Mouse (Mus musculus): ENCODE measurements around the gene Tyw1. TPM values are rescaled to one million over a fixed set of nuclear protein-coding genes. Genes with fewer than 3 reads are reported as not detected.

Gene Tyw1
- polyA plus RNA-seq, 1 experiment from 2014 or later: 25.2 TPM

GRCm38 (mm10) chr5:130331206-130331605, 75.8 kb downstream of the Tyw1 start:
- peaks cover 11% of the 10 kb centered on the region; the same call in 1 of the 2 replicates for H3K36me3 ChIP-seq (ENCODE audit: control insufficient read depth, insufficient read depth, low read length)
- 58% methylated on average over 4 of the region's 4 CpGs for WGBS
- H3K4me3 ChIP-seq (replicated peaks; ENCODE audit: low read length): no peak overlapping the region
- no peak for ATAC-seq (ENCODE audit: insufficient read depth, low FRiP score)
- H3K4me1 ChIP-seq (ENCODE audit: control insufficient read depth, insufficient read depth, low read length): no peaks in the 10 kb centered on the region
- no peak overlapping the region for H3K4me2 ChIP-seq (ENCODE audit: low read depth, low read length)
- no peak overlapping the region for H3K9ac ChIP-seq (ENCODE audit: low read length)
- H3K27me3 ChIP-seq (ENCODE audit: control insufficient read depth, insufficient read depth, low read length): no peaks in the 10 kb centered on the region
- no peak overlapping the region for H3K27ac ChIP-seq (ENCODE audit: low read length)
- H3K9me3 ChIP-seq (replicated peaks; ENCODE audit: control insufficient read depth, low read length): no peaks in the 10 kb centered on the region

GRCm38 (mm10) chr5:130333566-130333965, 78.1 kb downstream of the Tyw1 start:
- WGBS: 95% methylated on average over 7 of the region's 7 CpGs
- ATAC-seq (ENCODE audit: insufficient read depth, low FRiP score): no peak
- H3K27me3 ChIP-seq (ENCODE audit: control insufficient read depth, insufficient read depth, low read length): no peaks in the 10 kb centered on the region
- H3K9ac ChIP-seq (ENCODE audit: low read length): no peak overlapping the region
- H3K9me3 ChIP-seq (replicated peaks; ENCODE audit: control insufficient read depth, low read length): no peaks in the 10 kb centered on the region
- peaks cover 7% of the 10 kb centered on the region; the same call in 1 of the 2 replicates for H3K36me3 ChIP-seq (ENCODE audit: control insufficient read depth, insufficient read depth, low read length)
- no peaks in the 10 kb centered on the region for H3K4me1 ChIP-seq (ENCODE audit: control insufficient read depth, insufficient read depth, low read length)
- no peak overlapping the region for H3K4me2 ChIP-seq (ENCODE audit: low read depth, low read length)
- no peak overlapping the region for H3K27ac ChIP-seq (ENCODE audit: low read length)
- H3K4me3 ChIP-seq (replicated peaks; ENCODE audit: low read length): no peak overlapping the region

DNA sequence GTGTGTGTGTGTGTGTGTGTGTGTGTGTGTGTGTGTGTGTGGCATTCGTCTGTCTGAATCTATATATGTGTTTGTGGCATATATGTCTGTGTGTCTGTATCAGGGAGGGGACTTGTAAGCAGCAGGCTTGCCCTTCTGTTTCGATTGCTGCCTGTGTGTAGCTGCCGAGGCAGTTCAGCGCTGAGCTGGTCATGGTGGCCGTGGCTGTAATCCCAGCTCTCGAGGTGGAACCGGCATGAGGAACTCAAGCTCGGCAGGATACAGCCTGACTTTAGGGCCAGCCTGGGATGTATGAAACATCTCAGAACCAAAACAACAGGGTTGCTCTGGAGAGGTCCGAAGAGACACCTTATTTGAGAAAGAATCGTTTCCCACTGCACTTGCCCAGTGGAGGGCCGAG, 78.6 kb downstream of the Tyw1 start:
- H3K4me2 ChIP-seq (ENCODE audit: low read depth, low read length): no peak overlapping the region
- no peak overlapping the region for H3K9ac ChIP-seq (ENCODE audit: low read length)
- H3K27ac ChIP-seq (ENCODE audit: low read length): no peak overlapping the region
- H3K36me3 ChIP-seq (ENCODE audit: control insufficient read depth, insufficient read depth, low read length): peaks cover 7% of the 10 kb centered on the region; the same call in 1 of the 2 replicates
- no peaks in the 10 kb centered on the region for H3K27me3 ChIP-seq (ENCODE audit: control insufficient read depth, insufficient read depth, low read length)
- no peak for ATAC-seq (ENCODE audit: insufficient read depth, low FRiP score)
- 95% methylated on average over 11 of the region's 11 CpGs for WGBS
- no peaks in the 10 kb centered on the region for H3K4me1 ChIP-seq (ENCODE audit: control insufficient read depth, insufficient read depth, low read length)
- H3K4me3 ChIP-seq (replicated peaks; ENCODE audit: low read length): no peak overlapping the region
- no peaks in the 10 kb centered on the region for H3K9me3 ChIP-seq (replicated peaks; ENCODE audit: control insufficient read depth, low read length)

GRCm38 (mm10) chr5:130335462-130335861, 80.0 kb downstream of the Tyw1 start:
- Histone ChIP-seq H3K27me3 (ENCODE audit: control insufficient read depth, insufficient read depth, low read length) (no peaks in the 10 kb centered on the region), H3K9me3 (replicated peaks; ENCODE audit: control insufficient read depth, low read length) (no peaks in the 10 kb centered on the region), H3K4me1 (ENCODE audit: control insufficient read depth, insufficient read depth, low read length) (no peaks in the 10 kb centered on the region), H3K4me2 (ENCODE audit: low read depth, low read length) (no peak overlapping the region), H3K9ac (ENCODE audit: low read length) (no peak overlapping the region), H3K36me3 (ENCODE audit: control insufficient read depth, insufficient read depth, low read length) (peaks cover 13% of the 10 kb centered on the region; the same call in 1 of the 2 replicates), H3K4me3 (replicated peaks; ENCODE audit: low read length) (no peak overlapping the region), H3K27ac (ENCODE audit: low read length) (no peak overlapping the region)
- no peak for ATAC-seq (ENCODE audit: insufficient read depth, low FRiP score)
- WGBS: 98% methylated on average over 4 of the region's 4 CpGs

DNA sequence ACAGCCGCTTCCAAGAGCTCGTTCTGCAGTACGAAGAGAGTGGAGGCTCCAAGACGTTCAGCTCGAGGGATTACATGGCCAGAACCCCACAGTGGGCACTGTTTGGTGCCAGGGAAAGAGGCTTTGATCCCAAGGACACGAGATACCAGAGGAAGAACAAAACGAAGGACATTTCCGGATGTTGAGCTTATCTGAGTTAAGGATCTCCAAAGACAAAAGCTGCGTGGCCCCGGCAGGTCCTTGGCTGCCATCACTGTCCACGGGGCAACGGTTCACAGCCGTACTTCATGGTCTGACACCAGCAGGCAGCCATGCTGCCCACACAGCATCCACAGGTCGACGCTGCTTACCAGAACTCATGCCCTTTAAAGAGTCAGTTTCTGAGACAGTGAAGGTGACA, 85.2 kb downstream of the Tyw1 start:
- ATAC-seq (ENCODE audit: insufficient read depth, low FRiP score): no peak
- 93% methylated on average over 15 of the region's 15 CpGs for WGBS
- H3K4me1 ChIP-seq (ENCODE audit: control insufficient read depth, insufficient read depth, low read length): no peaks in the 10 kb centered on the region
- H3K27me3 ChIP-seq (ENCODE audit: control insufficient read depth, insufficient read depth, low read length): no peaks in the 10 kb centered on the region
- peaks cover 6% of the 10 kb centered on the region; the same call in 1 of the 2 replicates for H3K36me3 ChIP-seq (ENCODE audit: control insufficient read depth, insufficient read depth, low read length)
- no peak overlapping the region for H3K4me3 ChIP-seq (replicated peaks; ENCODE audit: low read length)
- no peaks in the 10 kb centered on the region for H3K9me3 ChIP-seq (replicated peaks; ENCODE audit: control insufficient read depth, low read length)
- H3K4me2 ChIP-seq (ENCODE audit: low read depth, low read length): no peak overlapping the region
- H3K27ac ChIP-seq (ENCODE audit: low read length): no peak overlapping the region
- H3K9ac ChIP-seq (ENCODE audit: low read length): no peak overlapping the region

- 91% methylated on average over 7 of the region's 7 CpGs for WGBS
- ATAC-seq (ENCODE audit: insufficient read depth, low FRiP score): no peak
Observed at GRCm38 (mm10) chr5:130344999-130345398, 89.6 kb downstream of the Tyw1 start.

GRCm38 (mm10) chr5:130345871-130346270, 90.5 kb downstream of the Tyw1 start:
- Histone ChIP-seq H3K4me2 (ENCODE audit: low read depth, low read length) (no peak overlapping the region), H3K4me1 (ENCODE audit: control insufficient read depth, insufficient read depth, low read length) (no peaks in the 10 kb centered on the region), H3K9ac (ENCODE audit: low read length) (no peak overlapping the region), H3K27ac (ENCODE audit: low read length) (no peak overlapping the region), H3K27me3 (ENCODE audit: control insufficient read depth, insufficient read depth, low read length) (no peaks in the 10 kb centered on the region), H3K36me3 (ENCODE audit: control insufficient read depth, insufficient read depth, low read length) (no peaks in the 10 kb centered on the region), H3K4me3 (replicated peaks; ENCODE audit: low read length) (no peak overlapping the region), H3K9me3 (replicated peaks; ENCODE audit: control insufficient read depth, low read length) (0 out of 2 replicates have a peak, but pooled peaks cover 3% of the 10 kb centered on the region)
- 92% methylated on average over 2 of the region's 2 CpGs for WGBS
- no peak for ATAC-seq (ENCODE audit: insufficient read depth, low FRiP score)

More at GRCm38 (mm10) chr5:130344999-130345398, 89.6 kb downstream of the Tyw1 start:
- Histone ChIP-seq H3K36me3 (ENCODE audit: control insufficient read depth, insufficient read depth, low read length) (no peaks in the 10 kb centered on the region), H3K9ac (ENCODE audit: low read length) (no peak overlapping the region), H3K27me3 (ENCODE audit: control insufficient read depth, insufficient read depth, low read length) (no peaks in the 10 kb centered on the region), H3K9me3 (replicated peaks; ENCODE audit: control insufficient read depth, low read length) (0 out of 2 replicates have a peak, but pooled peaks cover 3% of the 10 kb centered on the region), H3K4me1 (ENCODE audit: control insufficient read depth, insufficient read depth, low read length) (no peaks in the 10 kb centered on the region), H3K4me3 (replicated peaks; ENCODE audit: low read length) (no peak overlapping the region), H3K27ac (ENCODE audit: low read length) (no peak overlapping the region), H3K4me2 (ENCODE audit: low read depth, low read length) (no peak overlapping the region)

GRCm38 (mm10) chr5:130355223-130355622, 99.8 kb downstream of the Tyw1 start:
- no peaks in the 10 kb centered on the region for H3K36me3 ChIP-seq (ENCODE audit: control insufficient read depth, insufficient read depth, low read length)
- ATAC-seq (ENCODE audit: insufficient read depth, low FRiP score): no peak
- no peaks in the 10 kb centered on the region for H3K27me3 ChIP-seq (ENCODE audit: control insufficient read depth, insufficient read depth, low read length)
- no peak overlapping the region for H3K4me2 ChIP-seq (ENCODE audit: low read depth, low read length)
- H3K27ac ChIP-seq (ENCODE audit: low read length): no peak overlapping the region
- WGBS: 54% methylated on average over 7 of the region's 7 CpGs
- H3K9me3 ChIP-seq (replicated peaks; ENCODE audit: control insufficient read depth, low read length): no peaks in the 10 kb centered on the region
- no peak overlapping the region for H3K9ac ChIP-seq (ENCODE audit: low read length)
- H3K4me3 ChIP-seq (replicated peaks; ENCODE audit: low read length): no peak overlapping the region
- H3K4me1 ChIP-seq (ENCODE audit: control insufficient read depth, insufficient read depth, low read length): no peaks in the 10 kb centered on the region

DNA sequence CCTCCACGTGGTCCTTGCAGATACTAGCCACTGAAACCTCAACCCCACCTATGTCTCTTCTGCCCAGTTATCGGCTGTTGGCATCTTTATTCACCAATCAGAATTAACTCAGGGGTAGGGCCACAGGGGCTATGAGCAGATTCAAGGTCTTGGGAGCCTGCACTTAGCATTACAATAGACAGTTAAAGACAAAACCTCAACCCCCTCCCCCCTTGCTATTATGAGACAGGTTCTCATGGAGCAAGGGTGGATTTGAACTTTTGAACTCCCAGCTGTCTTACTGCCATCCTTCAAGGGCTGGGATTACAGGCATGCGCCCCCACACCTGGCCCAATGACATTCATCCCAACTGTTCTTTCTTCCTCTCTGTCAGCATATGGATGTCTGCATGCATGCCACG, 107.7 kb downstream of the Tyw1 start:
- ATAC-seq (ENCODE audit: insufficient read depth, low FRiP score): no peak
- Histone ChIP-seq H3K9me3 (replicated peaks; ENCODE audit: control insufficient read depth, low read length) (no peaks in the 10 kb centered on the region), H3K27ac (ENCODE audit: low read length) (no peak overlapping the region), H3K36me3 (ENCODE audit: control insufficient read depth, insufficient read depth, low read length) (no peaks in the 10 kb centered on the region), H3K27me3 (ENCODE audit: control insufficient read depth, insufficient read depth, low read length) (no peaks in the 10 kb centered on the region), H3K4me1 (ENCODE audit: control insufficient read depth, insufficient read depth, low read length) (no peaks in the 10 kb centered on the region), H3K4me2 (ENCODE audit: low read depth, low read length) (no peak overlapping the region), H3K9ac (ENCODE audit: low read length) (no peak overlapping the region), H3K4me3 (replicated peaks; ENCODE audit: low read length) (no peak overlapping the region)
- 72% methylated on average over 4 of the region's 4 CpGs for WGBS

- H3K4me3 ChIP-seq (replicated peaks; ENCODE audit: low read length): no peak overlapping the region
- 29% methylated on average over 3 of the region's 3 CpGs for WGBS
- no peaks in the 10 kb centered on the region for H3K27me3 ChIP-seq (ENCODE audit: control insufficient read depth, insufficient read depth, low read length)
Observed at GRCm38 (mm10) chr5:130363773-130364172, 108.4 kb downstream of the Tyw1 start.

More at GRCm38 (mm10) chr5:130363773-130364172, 108.4 kb downstream of the Tyw1 start:
- H3K4me2 ChIP-seq (ENCODE audit: low read depth, low read length): no peak overlapping the region
- H3K9me3 ChIP-seq (replicated peaks; ENCODE audit: control insufficient read depth, low read length): no peaks in the 10 kb centered on the region
- no peaks in the 10 kb centered on the region for H3K4me1 ChIP-seq (ENCODE audit: control insufficient read depth, insufficient read depth, low read length)
- no peak overlapping the region for H3K27ac ChIP-seq (ENCODE audit: low read length)
- no peak for ATAC-seq (ENCODE audit: insufficient read depth, low FRiP score)
- H3K36me3 ChIP-seq (ENCODE audit: control insufficient read depth, insufficient read depth, low read length): no peaks in the 10 kb centered on the region
- no peak overlapping the region for H3K9ac ChIP-seq (ENCODE audit: low read length)
